Mouse (Mus musculus) heart, postnatal 25 days (tissue): Measurements from ENCODE around the gene Hist1h3f. TPM values are rescaled to one million over a fixed set of nuclear protein-coding genes. Genes with fewer than 3 reads are reported as not detected.
"Not testable (repeated sequence)": the region's sequence is repeated elsewhere in the genome, so short reads cannot be mapped to it uniquely, and the experiment has no call there.

Source experiments
- DNase-seq: peaks from one replicate; pipeline ENCODE4 v3.0.0; 2022; ENCODE audit warnings: low spot score
- intact Hi-C: fragments of 180-260 bp; cut with DNase I; formaldehyde crosslinking; loops from one replicate; pipeline ENCODE4 v1.15.1; 2025
- total RNA-seq, 2 experiments: library from RNA; stranded (reverse); gene quantifications; 2 replicates each; pipeline ENCODE4 v1.2.3; 2021

Hist1h3f gene
- total RNA-seq, 2 experiments from 2014 or later: 6.4 to 10.6 TPM

DNA sequence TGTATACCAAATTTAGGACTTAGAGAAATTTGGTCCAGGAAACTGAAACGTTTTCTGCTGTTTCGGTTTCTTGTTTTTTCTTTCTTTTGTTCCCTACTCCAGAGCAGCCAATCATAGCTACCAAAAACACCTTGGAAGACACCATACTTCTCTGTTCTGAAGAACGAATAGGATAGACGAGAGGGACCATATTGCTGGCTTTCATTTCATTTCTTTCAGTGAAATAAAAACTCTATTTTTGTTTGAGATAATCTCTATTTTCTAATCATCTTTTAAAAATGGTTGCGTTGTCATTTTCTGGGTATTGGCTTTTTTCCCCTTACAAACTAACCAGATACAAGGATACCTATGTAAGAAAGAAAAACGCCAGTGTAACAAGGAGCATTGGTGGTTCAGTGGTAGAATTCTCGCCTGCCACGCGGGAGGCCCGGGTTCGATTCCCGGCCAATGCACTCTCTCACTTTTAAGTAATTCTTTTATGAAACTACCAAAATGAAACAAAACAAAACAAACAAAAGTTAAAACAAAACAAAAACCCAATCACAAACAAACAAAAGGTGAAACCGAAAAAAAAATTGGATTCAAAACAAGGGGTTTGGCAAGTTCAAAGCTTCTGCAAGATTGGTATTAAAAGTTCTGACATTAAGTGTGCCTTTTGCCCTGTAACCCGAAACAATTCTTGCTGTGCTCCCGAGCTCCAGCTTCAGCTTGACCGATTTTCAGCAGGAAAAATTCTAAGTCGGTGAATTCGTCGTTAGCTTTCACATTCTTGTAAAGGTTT, 26.8 kb upstream of the Hist1h3f start:
- intact Hi-C loops: loop anchor here (1.0 to 10.0 kb wide), 4 partner anchors 67 to 1572 kb away; partner anchors contain the start of gene Zfp184

DNA sequence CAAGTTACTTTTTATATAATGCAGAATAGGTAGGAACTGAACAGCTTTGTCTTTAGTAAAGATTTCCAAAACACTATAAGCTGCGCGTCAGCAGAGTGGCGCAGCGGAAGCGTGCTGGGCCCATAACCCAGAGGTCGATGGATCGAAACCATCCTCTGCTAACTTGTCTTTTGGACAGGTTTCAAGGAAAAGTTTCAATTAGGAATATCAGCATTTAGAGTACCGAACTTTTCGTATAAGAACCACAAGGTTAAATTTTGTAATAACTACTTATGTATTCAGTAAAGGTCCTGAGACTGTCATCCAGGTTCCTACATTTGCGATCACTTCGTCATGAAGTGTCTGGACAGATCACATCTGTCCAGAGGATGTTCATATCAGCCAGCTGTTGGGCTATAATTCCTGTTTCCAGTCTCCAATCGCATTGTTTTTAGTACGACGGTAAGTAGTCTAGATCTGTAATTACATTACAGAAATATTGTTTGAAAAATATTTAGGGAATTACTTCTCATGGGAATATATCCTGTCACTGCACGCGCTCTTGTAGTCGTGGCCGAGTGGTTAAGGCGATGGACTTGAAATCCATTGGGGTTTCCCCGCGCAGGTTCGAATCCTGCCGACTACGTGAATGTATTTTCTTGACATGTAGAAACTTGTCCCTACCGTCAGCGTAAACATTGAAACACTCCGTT, 26.1 kb upstream of the Hist1h3f start:
- peak; percentile 71 for DNase-seq
- intact Hi-C loops: loop anchor here (1.0 to 10.0 kb wide), 5 partner anchors 67 to 1573 kb away; partner anchors contain the start of gene Zfp184

More for the DNA sequence above, 26.8 kb upstream of the Hist1h3f start:
- DNase-seq: peak; percentile 35

- no peak for DNase-seq
Measured at GRCm38 (mm10) chr13:23518295-23518603, 25.6 kb upstream of the Hist1h3f start.

GRCm38 (mm10) chr13:23518885-23519284, 25.0 kb upstream of the Hist1h3f start:
- intact Hi-C loops: loop anchor here (2.0 to 10.0 kb wide), 3 partner anchors 82 to 1574 kb away; partner anchors contain the start of gene Zfp184
- peak; percentile 28 for DNase-seq

More at GRCm38 (mm10) chr13:23518295-23518603, 25.6 kb upstream of the Hist1h3f start:
- intact Hi-C loops: loop anchor here (2.0 to 10.0 kb wide), 3 partner anchors 81 to 1573 kb away; partner anchors contain the start of gene Zfp184

DNA sequence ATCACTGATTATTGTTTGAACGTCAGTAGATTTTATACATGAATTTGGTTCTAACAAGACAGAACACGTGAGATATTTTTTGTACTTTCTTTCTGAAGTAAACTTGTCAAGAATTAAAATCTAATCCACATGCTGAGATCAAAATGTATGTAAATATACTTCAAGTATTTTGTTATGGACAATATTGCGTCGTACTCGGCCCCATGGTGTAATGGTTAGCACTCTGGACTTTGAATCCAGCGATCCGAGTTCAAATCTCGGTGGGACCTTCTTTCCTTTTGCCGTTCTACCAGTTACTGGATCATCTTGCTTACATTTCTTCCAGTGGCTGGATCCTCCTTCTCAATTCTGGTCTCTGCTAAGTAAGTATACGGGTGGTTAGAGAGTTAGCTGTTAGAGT, 24.4 kb upstream of the Hist1h3f start:
- peak; percentile 42 for DNase-seq
- intact Hi-C loops: loop anchor here (2.0 to 10.0 kb wide), 3 partner anchors 83 to 1575 kb away; partner anchors contain the start of gene Zfp184

GRCm38 (mm10) chr13:23521703-23522102, 22.1 kb upstream of the Hist1h3f start:
- peak; percentile 47 for DNase-seq
- intact Hi-C loops: no loop called here

DNA sequence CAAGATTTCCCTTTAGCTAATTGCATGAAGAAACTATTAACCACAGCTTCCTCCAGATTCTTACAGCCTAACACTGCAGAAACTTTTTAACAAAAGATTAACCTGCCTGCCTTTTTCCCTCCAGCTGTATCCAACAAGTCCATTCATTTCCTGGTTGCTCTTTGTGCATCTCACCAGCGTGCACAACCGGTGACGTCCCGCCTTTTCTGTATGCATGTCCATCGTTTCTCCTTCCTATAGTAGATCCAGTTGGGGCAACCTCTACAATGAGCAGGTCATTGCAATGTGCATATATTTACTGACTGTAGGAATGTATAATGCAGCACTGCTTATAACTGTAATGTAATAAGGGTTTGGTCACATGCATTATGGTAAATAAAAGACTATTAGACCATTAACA, 19.9 kb upstream of the Hist1h3f start:
- no peak for DNase-seq
- intact Hi-C loops: no loop called here

GRCm38 (mm10) chr13:23524654-23525053, 19.2 kb upstream of the Hist1h3f start:
- DNase-seq: peak; percentile 28
- intact Hi-C loops: loop anchor here (5.0 kb wide), 2 partner anchors 73 to 1497 kb away; no protein-coding TSS in a partner anchor

DNA sequence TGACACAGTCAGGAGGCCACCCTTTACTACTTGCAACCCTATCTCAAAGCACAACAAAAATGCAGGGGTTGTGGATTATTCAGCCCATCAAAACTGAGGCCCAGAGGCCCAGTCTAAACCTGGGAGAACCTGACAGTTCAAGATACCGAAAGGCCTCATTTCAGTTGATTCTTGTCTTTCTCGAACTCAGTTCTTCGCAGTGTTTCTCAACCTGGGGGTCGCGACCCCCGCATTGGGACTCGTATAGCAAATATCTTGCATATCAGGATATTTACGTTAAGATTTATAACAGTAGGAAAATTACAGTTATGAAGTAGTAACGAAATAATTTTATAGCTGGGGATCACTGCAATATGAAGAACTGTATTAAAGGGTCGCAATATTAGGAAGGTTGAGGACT, 18.0 kb upstream of the Hist1h3f start:
- no peak for DNase-seq
- intact Hi-C loops: loop anchor here (1.0 to 5.0 kb wide), 3 partner anchors 71 to 1499 kb away; no protein-coding TSS in a partner anchor

DNA sequence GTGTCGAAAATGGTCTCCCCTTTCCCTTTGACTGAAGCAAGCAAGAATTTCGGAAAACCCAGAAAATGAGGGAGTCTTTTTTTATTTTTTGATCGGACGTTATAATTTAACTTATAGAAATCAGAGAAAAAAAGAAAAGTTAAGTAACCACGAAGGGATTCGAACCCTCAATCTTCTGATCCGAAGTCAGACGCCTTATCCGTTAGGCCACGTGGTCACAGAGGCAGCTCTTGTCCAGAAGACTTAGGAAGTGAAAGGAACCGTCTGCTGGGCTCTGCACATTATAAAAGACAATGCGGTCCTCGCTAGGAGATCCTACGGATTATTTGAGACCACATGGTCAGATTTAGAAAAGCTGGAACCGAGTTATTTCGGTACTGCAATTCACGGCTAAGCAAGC, 17.5 kb upstream of the Hist1h3f start:
- DNase-seq: peak; percentile 74
- intact Hi-C loops: loop anchor here (1.0 to 5.0 kb wide), 3 partner anchors 71 to 1499 kb away; no protein-coding TSS in a partner anchor

- DNase-seq: no peak
- intact Hi-C loops: loop anchor here (5.0 kb wide), 2 partner anchors 68 to 1502 kb away; no protein-coding TSS in a partner anchor
Measured at GRCm38 (mm10) chr13:23529005-23529404, 14.8 kb upstream of the Hist1h3f start.

DNA sequence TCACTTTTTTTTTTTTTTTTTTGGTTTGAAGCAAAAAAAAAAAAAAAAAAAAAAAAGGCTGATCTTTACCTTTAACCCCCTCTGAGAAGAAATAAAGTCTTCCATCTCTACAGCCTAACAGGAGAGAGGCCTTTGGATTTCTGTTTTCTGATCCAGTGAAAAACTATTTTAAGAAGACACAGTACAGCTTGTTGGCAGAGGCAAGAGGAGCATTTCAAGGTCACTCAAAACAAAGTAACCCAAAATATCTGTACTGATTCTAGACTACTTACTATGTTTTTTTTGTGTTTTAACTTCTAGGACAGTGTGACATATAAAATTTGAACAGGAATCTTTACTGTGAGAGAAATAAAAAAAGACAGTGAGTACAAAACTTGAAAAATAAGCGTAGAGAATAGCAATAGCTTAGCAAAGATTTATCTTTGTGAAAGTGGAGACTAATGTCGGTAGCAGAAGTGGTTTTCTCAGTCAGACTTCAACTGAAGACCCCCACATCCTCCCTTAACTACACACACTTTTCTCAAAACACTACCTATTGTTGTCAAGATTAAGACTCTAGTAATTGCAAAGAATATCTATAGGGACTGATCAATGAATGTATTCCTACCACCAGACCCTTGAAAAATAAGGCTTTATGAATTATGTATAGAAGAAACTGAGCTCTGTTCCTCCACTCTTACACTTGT, 14.2 kb upstream of the Hist1h3f start:
- no peak for DNase-seq
- intact Hi-C loops: loop anchor here (2.0 to 5.0 kb wide), 6 partner anchors 53 to 1817 kb away; partner anchors contain the start of genes Hist1h2be and Hist1h4d

GRCm38 (mm10) chr13:23530181-23530900, 13.5 kb upstream of the Hist1h3f start:
- peak; percentile 40 for DNase-seq
- intact Hi-C loops: loop anchor here (2.0 to 5.0 kb wide), 4 partner anchors 52 to 1818 kb away; partner anchors contain the start of genes Hist1h2be and Hist1h4d

GRCm38 (mm10) chr13:23530901-23531875, 12.7 kb upstream of the Hist1h3f start, which contains the start of gene Hist1h4h:
Hist1h4h (plus strand) TSS chr13:23531050.
- intact Hi-C loops: loop anchor here (2.0 to 5.0 kb wide), 4 partner anchors 51 to 1819 kb away; partner anchors contain the start of genes Hist1h2be and Hist1h4d
- peak; percentile 92 for DNase-seq

DNA sequence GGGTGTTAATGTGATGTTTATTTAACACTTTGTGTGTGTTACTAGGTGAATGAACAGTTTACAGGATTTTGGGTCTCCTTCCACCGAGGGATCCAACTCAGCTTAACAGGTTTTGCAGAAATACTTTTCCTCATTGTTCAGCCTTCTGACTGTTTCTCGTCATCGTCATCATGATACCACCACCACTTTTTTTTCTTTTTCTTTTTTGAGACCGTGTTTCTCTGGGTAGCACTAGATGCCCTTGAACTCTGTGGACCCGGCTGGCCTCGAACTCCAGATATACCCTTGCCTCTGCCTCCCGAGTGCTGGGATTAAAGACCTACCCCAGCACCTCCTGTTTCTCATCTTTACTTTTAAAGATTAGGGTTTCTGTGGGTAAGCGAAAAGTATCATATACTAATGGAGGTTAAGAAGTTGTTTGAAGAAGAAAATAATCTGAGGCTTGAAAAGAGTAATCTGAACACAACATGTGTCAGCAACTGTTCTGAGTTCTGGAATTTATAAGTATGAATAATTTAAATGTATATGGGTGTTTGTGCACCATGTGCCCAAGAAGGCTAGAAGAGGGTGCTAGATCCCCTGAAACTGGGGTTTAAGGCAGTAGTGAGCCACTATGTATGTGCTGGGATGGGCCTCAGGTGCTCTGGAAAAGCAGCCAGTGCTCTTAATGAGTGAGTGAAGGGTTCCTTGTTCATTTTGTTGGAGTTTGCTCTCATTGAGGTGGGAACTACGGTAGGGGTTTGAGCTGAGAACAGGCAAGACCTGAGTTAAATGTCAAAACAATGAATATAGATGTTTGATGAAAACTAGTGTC, 11.4 kb upstream of the Hist1h3f start:
- no peak for DNase-seq
- intact Hi-C loops: loop anchor here (5.0 kb wide), 3 partner anchors 50 to 1820 kb away; partner anchors contain the start of gene Hist1h4d

DNA sequence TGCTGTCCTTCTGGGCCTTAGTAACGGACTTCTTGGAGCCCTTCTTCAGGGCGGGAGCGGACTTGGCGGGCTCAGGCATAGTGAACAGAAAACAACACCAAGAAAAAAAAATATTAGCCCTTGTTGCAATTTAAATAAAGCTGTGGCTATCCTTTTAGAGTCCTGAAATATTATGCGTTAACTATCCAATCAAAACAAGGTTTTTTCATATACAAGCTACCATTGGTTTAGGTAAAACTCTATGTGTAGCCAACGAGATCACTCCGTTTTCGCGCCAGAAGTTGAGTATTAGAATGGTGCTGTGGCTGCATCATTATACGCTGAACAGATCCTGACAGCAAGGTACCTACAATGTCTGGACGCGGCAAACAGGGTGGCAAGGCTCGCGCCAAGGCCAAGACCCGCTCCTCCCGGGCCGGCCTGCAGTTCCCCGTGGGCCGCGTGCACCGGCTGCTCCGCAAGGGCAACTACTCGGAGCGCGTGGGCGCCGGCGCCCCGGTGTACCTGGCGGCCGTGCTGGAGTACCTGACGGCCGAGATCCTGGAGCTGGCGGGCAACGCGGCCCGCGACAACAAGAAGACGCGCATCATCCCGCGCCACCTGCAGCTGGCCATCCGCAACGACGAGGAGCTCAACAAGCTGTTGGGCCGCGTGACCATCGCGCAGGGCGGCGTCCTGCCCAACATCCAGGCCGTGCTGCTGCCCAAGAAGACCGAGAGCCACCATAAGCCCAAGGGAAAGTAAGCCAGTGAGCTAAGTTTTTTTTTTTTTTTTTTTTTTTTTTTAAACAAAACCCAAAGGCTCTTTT, 10.1 kb upstream of the Hist1h3f start, which contains the start of gene Hist1h2af:
Gene Hist1h2af, plus strand, starts transcription at position 347 of the 808 bp plus-strand sequence.
- DNase-seq: not testable (repeated sequence)
- intact Hi-C loops: loop anchor here (5.0 kb wide), 3 partner anchors 49 to 1821 kb away; partner anchors contain the start of gene Hist1h4d
